Mouse (Mus musculus): ENCODE measurements at regions not wholly inside any gene's neighbourhood (a gene's known extent, or its start where the extent isn't known, plus 50 kb on each side); places are given as distances from the start of the nearest gene placed in this dataset.

DNA sequence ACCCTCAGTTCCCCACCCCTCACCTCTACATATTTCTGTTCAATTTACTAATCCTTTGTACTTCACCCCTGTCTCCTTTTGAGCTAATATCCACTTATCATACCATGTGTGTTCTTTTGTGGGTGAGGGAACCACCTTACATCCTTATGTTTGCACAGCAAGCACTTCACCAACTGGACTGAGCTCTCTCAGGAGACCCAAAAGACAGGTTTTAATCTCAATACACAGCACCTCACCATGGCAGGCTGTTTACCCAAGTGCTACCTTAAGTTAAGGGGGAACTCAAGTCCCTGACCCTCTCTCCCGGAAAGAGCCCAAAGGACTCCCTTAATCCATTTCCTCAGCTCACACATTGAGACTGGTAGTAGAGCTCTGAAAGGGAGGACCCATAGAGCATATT, 62.3 kb upstream of the Agr3 start:
- no peak for DNase-seq (ENCODE audit: low spot score in 2 of 2)

DNA sequence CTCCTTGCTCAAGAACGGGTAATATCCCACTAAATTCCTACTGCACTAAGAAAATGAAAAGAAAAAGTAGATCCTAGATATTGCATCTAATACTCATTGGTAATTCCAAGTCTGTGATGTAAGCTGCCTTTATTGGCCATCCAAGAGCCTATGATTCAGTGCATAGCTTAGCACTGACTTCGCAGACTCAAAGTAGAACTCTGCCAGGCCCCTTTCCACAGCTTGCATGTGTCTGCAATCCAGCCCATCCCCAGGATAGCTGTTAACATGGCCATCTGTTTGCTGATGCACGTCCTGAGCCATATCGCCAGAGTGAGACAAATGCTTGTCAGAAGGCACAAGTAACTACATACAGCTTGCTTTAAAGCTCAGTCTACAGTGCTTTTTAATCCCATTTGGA, 72.3 kb upstream of the Agr3 start:
- peak in 1 of 2 experiments; percentile 52 for DNase-seq (ENCODE audit: low spot score in 2 of 2)

DNA sequence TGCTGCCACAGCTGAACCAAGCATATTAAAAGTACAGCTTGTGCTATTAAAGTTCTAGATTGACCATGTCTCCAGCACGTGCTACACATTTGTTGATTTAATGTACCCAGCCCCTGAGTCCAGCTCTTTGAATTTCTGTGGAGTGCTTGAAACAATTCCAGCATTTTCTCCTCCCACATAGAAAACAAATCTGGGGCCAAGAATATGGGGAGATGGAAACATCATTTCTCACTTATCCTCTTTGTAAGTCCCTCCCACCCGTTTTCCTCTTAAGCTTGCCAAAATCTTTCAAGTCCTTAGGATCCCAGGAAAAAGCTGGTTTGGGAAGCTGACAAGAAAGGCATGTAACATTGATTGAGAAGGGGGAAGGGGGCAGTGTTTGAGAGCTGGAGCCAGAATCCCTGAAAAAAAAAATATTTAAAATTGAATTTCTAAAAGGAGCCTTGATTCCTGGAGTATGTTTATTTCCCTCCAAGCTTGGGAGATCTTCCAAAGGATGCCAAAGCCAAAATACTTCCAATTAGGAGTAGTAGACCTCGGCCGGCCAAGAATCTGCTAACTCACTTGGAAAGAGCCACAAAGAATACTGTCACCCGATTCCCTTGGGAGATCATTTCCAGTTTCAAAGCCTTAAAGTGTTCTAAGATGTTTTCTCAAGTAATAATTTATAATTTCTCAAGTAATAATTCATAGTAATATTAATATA, 78.4 kb upstream of the Agr3 start:
- peak in 1 of 2 experiments; percentile 24 for DNase-seq (ENCODE audit: low spot score in 2 of 2)

DNA sequence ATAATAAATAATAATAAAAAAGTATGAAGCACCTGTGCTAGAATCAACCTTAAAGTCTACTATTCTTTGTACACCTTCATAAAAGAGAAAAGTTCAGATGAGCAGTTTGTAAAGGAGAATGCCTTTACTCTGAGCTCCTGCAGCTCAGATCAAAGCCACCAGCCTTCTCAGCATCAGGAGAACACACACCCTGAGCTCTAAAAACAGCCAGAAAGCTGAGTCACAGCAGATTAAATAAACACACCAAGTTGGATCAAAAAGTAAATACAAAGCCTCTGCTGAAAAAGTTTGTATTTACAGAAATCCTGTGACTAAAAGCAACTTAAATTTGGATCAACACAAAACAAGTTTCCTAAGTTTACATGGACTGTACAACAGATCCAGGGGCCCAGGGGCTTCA, 88.5 kb upstream of the Agr3 start:
- no peak for DNase-seq (ENCODE audit: low spot score in 2 of 2)

DNA sequence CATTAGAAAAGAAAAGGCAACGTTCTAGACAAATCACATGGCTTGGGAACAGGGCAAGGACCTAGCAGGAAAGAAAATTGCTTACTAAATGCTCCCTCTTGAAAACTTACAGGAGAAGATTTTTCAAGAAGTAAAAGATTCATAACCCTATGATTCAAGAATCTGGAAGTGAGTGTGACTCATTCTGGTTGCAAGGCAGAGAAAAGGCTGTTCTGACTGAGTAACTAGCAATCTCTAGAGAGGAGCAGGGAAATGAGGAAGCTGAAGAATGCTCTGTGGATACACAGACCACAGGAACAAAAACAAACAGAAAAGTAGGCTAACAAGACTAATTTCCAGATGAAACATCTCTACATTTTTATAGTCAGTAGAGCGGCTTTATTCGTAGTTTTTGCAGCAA, 92.1 kb upstream of the Agr3 start:
- DNase-seq (ENCODE audit: low spot score in 2 of 2): no peak

DNA sequence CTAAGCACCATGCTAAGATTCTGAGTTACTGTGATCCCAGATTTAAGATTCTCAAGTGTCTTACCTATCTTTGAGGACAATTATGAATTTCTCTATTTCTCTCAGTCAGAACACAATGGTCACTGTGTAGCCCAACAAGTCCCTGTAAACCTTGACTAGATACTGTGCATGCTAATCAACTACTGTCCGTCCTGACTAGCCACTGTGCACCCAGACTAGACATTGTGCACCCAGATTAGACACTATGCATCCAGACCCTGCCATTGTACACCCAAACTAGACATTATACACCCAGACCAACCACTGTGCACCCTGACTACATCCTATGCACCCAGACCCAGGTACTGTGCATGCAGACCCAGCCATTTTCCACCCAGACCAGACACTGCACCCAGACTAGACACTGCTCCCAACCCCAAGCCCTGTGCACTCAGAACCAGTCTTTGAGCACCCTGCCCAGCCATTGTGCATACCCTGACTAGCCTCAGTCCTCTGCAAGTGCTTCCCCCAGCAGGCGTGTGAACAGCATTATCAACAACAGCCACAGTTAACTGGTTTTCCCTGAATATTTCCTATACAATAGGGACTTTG, 93.4 kb upstream of the Agr3 start:
- DNase-seq (ENCODE audit: low spot score in 2 of 2): no peak

DNA sequence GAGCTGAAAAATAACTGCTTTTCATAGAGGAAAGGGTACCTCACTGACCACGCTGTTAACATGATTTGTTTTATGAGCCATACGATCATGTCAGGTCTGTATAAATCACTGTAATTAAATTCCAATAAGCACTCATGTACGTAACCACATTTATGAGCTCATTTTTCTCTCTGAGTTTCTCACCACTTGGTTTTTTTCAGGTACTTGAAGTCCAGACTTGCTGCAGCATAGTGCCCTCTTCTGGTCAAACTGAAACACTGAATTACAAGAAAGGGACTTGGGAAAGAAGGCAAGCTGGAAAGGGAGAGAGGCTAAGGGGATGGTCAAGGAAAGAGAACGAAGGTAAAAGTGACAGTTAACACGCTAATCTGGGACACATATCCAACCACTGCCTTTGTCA, 94.2 kb upstream of the Agr3 start:
- DNase-seq (ENCODE audit: low spot score in 2 of 2): no peak

DNA sequence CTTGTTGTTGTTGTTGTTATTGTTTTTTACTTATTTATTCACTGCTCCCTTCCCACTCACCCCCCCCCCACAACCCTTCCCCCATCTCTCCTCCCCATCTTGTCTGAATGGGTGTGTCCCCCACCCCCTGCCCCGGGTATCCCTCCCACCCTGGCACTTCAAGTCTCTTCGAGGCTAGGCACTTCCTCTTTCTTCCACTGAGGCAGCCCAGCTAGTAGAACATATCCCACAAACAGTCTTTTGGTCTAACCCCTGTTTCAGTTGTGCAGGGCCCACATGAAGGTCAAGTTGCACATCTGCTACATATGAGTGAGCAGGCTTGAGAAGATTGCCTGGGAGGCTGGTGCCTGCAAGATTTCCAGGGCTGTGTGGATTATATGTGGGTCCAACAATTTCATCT, 97.6 kb upstream of the Agr3 start:
- no peak for DNase-seq (ENCODE audit: low spot score in 2 of 2)

DNA sequence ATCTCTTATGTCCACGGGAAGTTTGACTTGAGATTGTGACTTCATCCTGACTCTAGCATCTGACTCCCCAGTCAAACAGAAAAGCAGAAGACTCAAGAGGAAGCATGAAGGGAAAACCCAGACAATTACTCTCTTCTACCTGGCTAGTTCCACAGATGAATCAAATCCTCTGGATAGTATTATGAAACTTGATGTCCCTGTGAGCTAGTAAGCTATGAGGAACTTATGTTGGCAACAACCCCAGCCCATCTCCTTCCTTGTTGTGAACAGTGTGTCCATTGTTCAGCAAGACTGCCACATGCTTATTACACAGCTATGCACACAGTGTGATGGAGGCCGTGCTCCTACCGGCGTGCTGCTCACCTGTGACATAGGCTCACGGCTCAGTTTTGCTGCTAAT, 98.4 kb upstream of the Agr3 start:
- no peak for DNase-seq (ENCODE audit: low spot score in 2 of 2)

DNA sequence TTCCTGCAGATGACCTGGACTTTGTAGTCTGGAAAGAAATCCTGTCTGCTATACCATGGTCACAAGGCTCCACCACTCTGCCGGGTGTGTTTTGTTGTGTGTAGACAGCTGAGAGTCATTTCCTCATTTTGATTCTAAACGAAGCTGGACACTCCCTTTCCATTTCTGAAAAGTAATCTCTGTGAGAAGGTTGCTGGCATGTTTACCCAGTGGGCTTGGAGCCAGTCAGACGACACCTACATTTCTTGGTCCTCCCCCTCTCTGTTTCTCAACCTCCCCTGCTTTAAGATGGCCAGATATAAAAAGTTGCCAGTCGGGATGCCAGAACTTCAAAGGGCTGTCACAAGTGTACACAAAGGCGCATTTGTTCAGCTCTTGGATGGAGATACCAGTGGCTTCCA, 100.8 kb upstream of the Agr3 start:
- no peak for DNase-seq (ENCODE audit: low spot score in 2 of 2)

DNA sequence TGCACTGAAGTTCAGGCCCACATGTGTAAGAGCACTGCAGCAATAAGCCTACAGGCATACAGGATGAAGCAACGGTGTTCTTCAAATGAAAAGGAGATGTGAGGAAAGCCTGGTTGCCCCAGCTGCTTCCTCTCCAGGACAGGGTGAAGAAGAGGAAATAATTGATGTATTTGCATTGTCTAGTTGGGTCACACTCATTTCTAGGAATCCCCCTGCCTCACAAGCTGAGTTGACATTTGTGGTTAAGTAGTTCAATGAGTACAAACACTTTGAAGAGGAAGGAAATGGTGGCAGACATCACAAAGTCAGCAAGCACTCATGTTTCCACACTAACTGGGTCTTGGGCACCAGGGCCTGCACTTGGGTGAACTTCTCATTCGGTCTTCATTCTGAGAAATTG, 126.2 kb upstream of the Agr3 start:
- no peak for DNase-seq (ENCODE audit: low spot score in 2 of 2)

DNA sequence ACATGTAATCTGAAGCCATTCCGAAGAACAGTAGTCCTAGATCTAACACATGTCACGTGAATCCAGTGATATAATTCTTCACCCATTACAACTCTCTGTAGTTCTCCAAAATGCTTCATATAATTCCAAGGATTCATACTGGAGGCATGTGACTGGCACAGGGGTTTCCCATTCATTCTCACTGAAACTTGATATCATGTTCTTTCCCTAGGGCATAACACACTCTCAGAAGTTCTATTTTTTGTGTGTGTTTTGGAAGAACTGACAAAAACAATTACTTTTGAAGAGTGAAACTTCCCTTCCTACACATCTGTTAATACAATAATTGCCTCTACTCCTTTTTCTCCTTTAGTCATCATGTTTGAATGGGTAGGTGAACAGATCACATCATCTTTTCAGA, 150.0 kb upstream of the Agr3 start:
- no peak for DNase-seq (ENCODE audit: low spot score in 2 of 2)

DNA sequence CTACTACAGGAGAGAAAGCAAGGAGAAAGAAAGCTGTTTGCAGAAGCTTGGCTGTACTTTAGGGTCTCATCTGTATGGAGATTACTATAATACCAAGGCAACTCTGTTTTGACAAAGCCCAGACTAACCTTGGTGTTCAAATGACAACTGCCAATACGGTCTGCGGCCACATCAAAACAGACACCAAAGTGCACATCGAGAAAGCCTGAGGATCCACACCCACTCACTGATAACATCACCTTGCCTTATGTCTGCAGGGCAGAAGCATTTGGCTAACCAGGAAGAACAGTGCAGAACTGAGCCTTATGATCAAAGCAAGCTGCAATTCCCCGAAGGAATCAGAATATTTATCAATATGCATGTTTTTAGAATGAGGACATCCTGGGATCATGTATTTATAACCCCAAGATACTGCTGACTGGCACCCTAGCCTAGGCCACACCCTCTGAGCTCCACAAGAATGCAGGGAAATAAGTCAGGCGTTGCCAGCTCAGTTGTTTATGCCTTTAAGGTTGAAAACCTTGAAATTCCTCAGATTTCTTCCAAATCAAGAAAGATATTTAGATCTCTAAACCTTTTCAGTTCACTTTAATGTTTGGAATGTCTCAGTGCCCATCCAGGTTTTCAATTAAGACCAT, 154.9 kb upstream of the Agr3 start:
- no peak for DNase-seq (ENCODE audit: low spot score in 2 of 2)

DNA sequence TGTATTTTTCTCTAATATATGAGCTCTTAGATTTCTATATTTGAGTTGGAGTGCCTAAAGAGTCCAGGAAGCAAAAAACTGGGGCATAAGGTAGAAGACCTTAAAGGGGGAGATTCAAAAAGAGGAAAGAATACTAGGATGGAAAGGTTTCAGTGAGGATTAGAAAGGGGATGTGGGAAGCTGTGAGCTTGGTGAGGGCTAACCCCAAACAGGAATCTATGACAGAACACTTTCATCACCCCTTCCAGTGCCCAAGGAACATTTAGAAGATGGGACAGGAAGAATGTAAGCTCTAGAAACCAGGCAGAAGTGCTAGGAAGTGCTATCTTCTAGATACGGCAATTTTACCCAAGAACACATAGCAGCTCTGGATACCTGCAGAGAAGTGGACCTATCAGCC, 166.5 kb upstream of the Agr3 start:
- DNase-seq (ENCODE audit: low spot score in 2 of 2): no peak

DNA sequence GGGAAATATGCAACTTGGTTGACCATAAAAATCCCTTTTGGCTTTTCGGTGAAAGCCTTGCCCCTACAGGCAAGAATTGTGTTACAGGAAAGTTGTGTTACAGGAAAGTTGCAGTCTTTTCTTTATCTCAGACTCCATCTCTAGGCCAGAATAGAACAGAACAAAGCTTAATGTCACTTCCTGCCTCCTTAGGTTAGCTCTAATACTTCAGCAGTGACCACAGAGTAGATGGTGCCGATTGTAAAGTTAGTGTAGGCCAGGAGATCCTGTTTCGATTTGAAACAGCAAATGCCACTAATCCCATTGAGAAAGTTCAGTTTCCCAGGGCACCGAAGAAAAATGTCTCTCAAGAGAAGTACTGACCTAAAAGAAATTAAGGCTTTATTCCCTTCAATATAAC, 170.3 kb upstream of the Agr3 start:
- DNase-seq (ENCODE audit: low spot score in 2 of 2): no peak

DNA sequence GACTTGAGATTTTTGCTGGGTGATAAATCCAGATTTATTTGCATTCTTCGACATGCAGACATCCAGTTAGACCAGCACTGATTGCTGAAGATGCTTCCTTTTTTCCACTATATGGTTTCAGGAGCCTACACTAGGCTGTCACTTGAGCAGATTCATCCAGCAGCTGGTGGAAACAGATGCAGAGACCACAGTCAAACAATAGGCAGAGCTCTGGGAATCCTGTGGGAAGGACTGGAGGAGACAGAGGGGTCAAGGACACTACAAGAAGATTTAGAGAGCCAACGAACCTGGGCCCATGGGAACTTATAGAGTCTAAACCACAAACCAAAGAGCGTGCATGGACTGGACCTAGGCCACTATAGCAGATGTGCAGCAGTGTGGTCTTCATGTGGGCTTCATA, 177.4 kb upstream of the Agr3 start:
- no peak for DNase-seq (ENCODE audit: low spot score in 2 of 2)

DNA sequence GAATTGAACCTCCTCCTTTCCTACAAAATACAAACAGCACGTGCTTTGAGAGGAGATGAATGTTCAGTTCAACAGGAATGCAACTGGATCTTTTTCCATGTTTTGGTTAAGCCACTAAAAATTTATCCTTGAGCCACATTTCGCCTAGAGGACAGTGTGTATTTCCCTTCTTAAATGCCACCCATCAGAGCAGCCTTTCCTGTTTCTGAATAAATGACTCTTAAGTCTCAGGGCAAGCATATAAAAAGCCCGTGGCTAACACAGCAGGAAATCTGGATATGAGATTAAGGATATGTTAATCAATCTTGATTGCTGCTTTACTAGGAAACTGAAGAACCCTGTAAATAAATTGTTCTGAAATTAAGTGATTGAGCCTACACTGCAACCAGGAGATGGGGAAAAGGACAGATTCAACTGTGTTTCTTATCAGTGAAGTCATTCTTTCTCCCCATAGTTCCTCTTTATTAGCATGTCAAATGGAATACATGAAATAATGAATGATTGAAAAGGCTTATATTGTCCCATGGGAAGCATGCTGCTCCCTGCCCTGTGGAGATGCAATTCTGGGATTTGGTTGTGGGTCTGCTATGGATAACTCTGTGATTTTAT, 178.6 kb upstream of the Agr3 start:
- no peak for DNase-seq (ENCODE audit: low spot score in 2 of 2)

DNA sequence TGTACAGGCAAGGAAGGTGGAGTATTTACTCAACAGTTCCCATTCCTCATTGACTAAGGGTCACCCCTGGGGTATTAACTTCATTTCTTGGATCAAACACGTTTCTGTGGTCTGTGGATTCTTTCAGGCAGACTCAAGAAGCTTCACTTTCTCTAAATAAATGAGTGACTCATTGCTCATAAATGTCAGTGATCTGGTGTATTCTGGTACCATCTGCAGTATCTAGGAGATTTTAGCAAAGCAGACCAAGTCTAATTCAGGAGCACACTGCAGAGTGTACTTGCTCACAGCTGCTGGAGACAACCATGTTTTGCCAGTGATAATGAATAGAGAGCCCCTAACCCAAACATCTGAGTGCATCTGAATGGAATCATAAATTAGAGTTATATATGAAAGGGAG, 182.7 kb upstream of the Agr3 start:
- DNase-seq (ENCODE audit: low spot score in 2 of 2): no peak

DNA sequence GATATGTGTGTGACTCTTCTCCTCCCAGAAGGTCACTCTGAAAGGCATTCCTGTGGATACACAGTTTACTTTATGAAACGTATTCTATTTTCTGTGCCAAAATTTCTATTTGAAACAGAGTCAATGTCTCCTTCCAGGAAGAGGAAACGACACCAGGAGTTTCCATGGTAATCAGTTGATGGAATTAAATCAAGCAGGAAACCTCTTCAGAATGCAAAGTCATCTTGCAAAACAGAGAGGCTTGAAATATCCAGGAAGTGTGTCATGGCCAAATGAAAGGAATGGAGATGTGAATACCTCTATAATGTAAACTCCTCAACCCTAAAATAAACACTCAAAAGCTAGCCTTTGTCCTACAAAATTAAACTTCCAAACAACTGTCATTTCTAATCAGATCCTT, 189.0 kb upstream of the Agr3 start:
- no peak for DNase-seq (ENCODE audit: low spot score in 2 of 2)

DNA sequence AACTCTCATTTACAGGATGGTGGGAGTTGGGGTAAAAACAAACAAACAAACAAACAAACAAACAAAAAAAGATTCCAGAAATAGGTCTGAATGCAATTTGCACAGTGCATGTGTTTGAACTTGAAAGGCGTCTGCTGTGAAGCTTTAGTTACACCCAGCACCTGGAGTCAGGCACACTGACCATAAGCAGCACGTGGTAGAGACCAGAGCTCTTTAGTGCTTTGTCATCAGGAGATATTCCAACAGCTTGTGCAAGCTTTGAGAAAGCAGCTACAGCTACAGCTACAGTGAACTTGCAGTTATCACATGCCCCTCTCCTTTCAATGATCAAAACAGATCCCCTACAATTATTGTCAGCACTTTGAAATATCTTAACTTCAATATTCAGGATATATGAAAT, 190.4 kb upstream of the Agr3 start:
- no peak for DNase-seq (ENCODE audit: low spot score in 2 of 2)

DNA sequence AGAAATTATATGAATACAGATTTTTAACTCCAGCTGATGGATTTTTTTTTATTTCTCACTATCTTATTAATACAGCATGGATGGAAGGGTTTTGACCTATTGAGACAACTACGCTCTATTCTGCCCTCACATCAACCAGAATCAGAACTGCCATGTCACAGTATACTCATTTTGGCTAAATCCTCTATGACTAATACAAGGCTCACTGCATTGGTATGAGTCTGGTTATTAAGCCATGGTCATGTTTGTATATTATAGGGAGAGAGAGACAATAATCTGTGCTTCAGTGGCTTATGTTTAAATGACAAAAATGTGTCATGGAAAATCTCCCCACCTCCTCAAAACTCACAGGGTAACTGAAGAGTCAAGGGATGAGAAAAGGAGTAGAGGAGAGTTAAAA, 191.0 kb upstream of the Agr3 start:
- DNase-seq (ENCODE audit: low spot score in 2 of 2): no peak

DNA sequence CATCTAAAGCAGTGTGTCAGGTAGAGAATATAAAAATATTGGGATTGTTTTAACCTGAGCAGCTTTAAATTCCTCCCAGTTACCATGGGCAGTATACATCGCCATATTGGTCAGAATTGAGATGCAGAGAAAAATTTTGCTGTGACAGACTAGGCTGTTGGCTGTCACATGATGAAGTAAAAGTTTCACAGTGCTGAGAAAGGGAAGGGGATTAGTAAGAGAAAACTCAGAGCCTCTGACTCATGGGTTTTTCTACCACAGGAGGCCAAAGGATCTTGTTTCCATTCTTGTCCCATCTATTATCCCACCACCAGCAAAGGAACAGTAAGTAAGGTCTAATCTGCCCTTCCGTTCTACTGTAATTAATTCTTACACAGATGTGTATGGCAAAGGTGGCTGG, 191.8 kb upstream of the Agr3 start:
- DNase-seq (ENCODE audit: low spot score in 2 of 2): no peak

DNA sequence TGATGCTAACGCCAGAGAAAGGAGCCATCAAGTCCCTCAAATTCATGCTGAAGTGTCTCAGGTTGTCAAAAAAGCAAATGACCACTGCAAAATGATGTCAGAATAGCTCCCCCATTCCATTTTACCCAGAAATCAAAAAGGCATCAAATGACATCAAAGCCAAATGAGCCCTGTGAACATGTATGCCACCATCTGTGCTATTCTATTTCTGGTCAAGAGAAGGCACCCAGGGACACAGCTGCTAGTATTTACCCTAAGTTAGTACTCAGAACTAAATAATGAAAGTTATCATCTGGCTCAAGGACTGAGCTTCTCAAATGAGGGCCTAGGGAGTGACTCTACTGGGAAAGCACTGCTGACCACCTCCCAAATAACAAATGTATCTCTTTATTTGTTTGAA, 191.1 kb upstream of the Ahr start:
- DNase-seq (ENCODE audit: low spot score in 2 of 2): no peak
